Comparison of ENCODE assay signal across 23 mouse cellular contexts in genomic region chr17:14570266-14570775, GRCm38 (mm10).
A peak's percentile ranks its signal among the peaks of the same experiment; 100 is the strongest.
DNase-seq lines count a peak whose midpoint lies in the region; ATAC-seq and TF ChIP-seq lines count a peak whose summit lies in the region.
"Had no signal": no experiment of that assay in that cellular context is flagged by ENCODE, and none has a peak within 500 bp of the region (broad histone marks: within the 10 kb centered on the region; RNA-seq: fewer than 3 reads in every experiment).

No protein-coding gene starts in this region.

- ATAC-seq in heart, embryonic 15.5 days (replicated peaks; ENCODE audit: insufficient number of reproducible peaks, insufficient read depth, low FRiP score, low read depth) = 0 out of 2 replicates have a peak, but pooled peaks have one; percentile 14
- peak; percentile 41; the same call in 1 of the 2 replicates for ATAC-seq in heart, embryonic 16.5 days (replicated peaks; ENCODE audit: extremely low read depth, insufficient read depth, low FRiP score)
- ATAC-seq in lung, postnatal 0 days = no peak
- ATAC-seq: forebrain, postnatal 0 days; inflammation-experienced regulatory T-cells, adult 6 months had no signal

- WGBS in heart, embryonic 15.5 days = 41% methylated on average over 6 of the region's 6 CpGs
- WGBS in heart, embryonic 10.5 days = 67% methylated on average over 6 of the region's 6 CpGs
- WGBS in heart, embryonic 16.5 days = 51% methylated on average over 6 of the region's 6 CpGs
- WGBS in lung, postnatal 0 days = 52% methylated on average over 6 of the region's 6 CpGs

- no peak overlapping the region for H3K4me3 ChIP-seq in heart, embryonic 15.5 days
- H3K4me3 ChIP-seq in heart, embryonic 10.5 days = no peak overlapping the region
- H3K4me3 ChIP-seq in heart, embryonic 16.5 days (ENCODE audit: low read length) = no peak overlapping the region
- no peak overlapping the region for H3K4me3 ChIP-seq in lung, postnatal 0 days (ENCODE audit: low read depth, low read length)
- H3K4me3 ChIP-seq: lung, embryonic 15.5 days had no signal

- no peaks in the 10 kb centered on the region for H3K27me3 ChIP-seq in heart, embryonic 15.5 days
- H3K27me3 ChIP-seq in heart, embryonic 10.5 days (ENCODE audit: insufficient read depth, poor library complexity, severe bottlenecking) = no peaks in the 10 kb centered on the region
- no peaks in the 10 kb centered on the region for H3K27me3 ChIP-seq in heart, embryonic 16.5 days (ENCODE audit: control insufficient read depth, insufficient read depth, low read length)
- no peaks in the 10 kb centered on the region for H3K27me3 ChIP-seq in lung, postnatal 0 days (replicated peaks; ENCODE audit: insufficient read depth, low read length)
- H3K27me3 ChIP-seq: CH12.LX; lung, embryonic 15.5 days had no signal

- H3K4me1 ChIP-seq in heart, embryonic 15.5 days (replicated peaks) = no peaks in the 10 kb centered on the region
- no peaks in the 10 kb centered on the region for H3K4me1 ChIP-seq in heart, embryonic 10.5 days
- no peaks in the 10 kb centered on the region for H3K4me1 ChIP-seq in heart, embryonic 16.5 days (ENCODE audit: control insufficient read depth, insufficient read depth, low read length)
- no peaks in the 10 kb centered on the region for H3K4me1 ChIP-seq in lung, postnatal 0 days (ENCODE audit: insufficient read depth, low read depth, low read length)
- H3K4me1 ChIP-seq: lung, embryonic 15.5 days had no signal

- H3K4me2 ChIP-seq in heart, embryonic 15.5 days = no peak overlapping the region
- no peak overlapping the region for H3K4me2 ChIP-seq in heart, embryonic 16.5 days (ENCODE audit: low read depth, low read length)
- H3K4me2 ChIP-seq in lung, postnatal 0 days (replicated peaks; ENCODE audit: low read depth, low read length) = no peak overlapping the region
- H3K4me2 ChIP-seq: hindbrain, embryonic 14.5 days; lung, embryonic 15.5 days had no signal

- peak; percentile 83 for DNase-seq in heart, adult 11 months
- DNase-seq in heart, postnatal 4 days = no peak
- no peak for DNase-seq in heart, embryonic 10.5 days (ENCODE audit: low spot score)
- peak; percentile 9 for DNase-seq in 3T3-L1 (ENCODE audit: low read depth, low spot score)
- no peak for DNase-seq in layer of hippocampus, adult 18-20 months (ENCODE audit: low spot score in 2 of 2)
- no peak for DNase-seq in lung, postnatal 0 days (ENCODE audit: low spot score)
- DNase-seq: adrenal gland, postnatal 25 days; B cell, adult 2 months; cerebellum, adult 9-11 months; forebrain, postnatal 0 days; gastrocnemius, postnatal 36 days; layer of hippocampus, adult 9-11 months; lung, postnatal 4 days; midbrain, embryonic 14.5 days; spleen, adult 18-20 months had no signal

- H3K36me3 ChIP-seq in heart, embryonic 15.5 days = no peaks in the 10 kb centered on the region
- no peaks in the 10 kb centered on the region for H3K36me3 ChIP-seq in heart, embryonic 10.5 days
- H3K36me3 ChIP-seq in heart, embryonic 16.5 days (ENCODE audit: control insufficient read depth, insufficient read depth) = no peaks in the 10 kb centered on the region
- H3K36me3 ChIP-seq in lung, postnatal 0 days (ENCODE audit: insufficient read depth, low read length) = no peaks in the 10 kb centered on the region
- H3K36me3 ChIP-seq: G1E; lung, embryonic 15.5 days had no signal

- no peak overlapping the region for H3K27ac ChIP-seq in heart, embryonic 15.5 days
- H3K27ac ChIP-seq in heart, embryonic 10.5 days = no peak overlapping the region
- peak overlapping the region; percentile 45; the same call in 1 of the 2 replicates for H3K27ac ChIP-seq in heart, embryonic 16.5 days (ENCODE audit: low read length)
- H3K27ac ChIP-seq in lung, postnatal 0 days (ENCODE audit: low read length) = no peak overlapping the region
- H3K27ac ChIP-seq: hindbrain, embryonic 14.5 days; liver, embryonic 14.5 days; lung, embryonic 15.5 days had no signal

- no peak for TF ChIP-seq CTCF in lung, postnatal 0 days (IDR thresholded peaks at IDR 0.05)

- TF ChIP-seq EP300 in lung, postnatal 0 days (IDR thresholded peaks at IDR 0.05) = no peak

- no peaks in the 10 kb centered on the region for H3K9me3 ChIP-seq in heart, embryonic 15.5 days (replicated peaks)
- H3K9me3 ChIP-seq in heart, embryonic 10.5 days = no peaks in the 10 kb centered on the region
- H3K9me3 ChIP-seq in heart, embryonic 16.5 days (replicated peaks; ENCODE audit: control insufficient read depth, low read length) = no peaks in the 10 kb centered on the region
- H3K9me3 ChIP-seq in lung, postnatal 0 days (ENCODE audit: low read length) = no peaks in the 10 kb centered on the region
- H3K9me3 ChIP-seq: G1E; lung, embryonic 15.5 days had no signal

- no peak overlapping the region for H3K9ac ChIP-seq in heart, embryonic 15.5 days
- no peak overlapping the region for H3K9ac ChIP-seq in heart, embryonic 16.5 days (ENCODE audit: low read length)
- H3K9ac ChIP-seq in lung, postnatal 0 days (replicated peaks; ENCODE audit: low read depth) = no peak overlapping the region
- H3K9ac ChIP-seq: forebrain, postnatal 0 days; hindbrain, embryonic 14.5 days; liver, embryonic 14.5 days; lung, embryonic 15.5 days had no signal

Comparison
In these comparisons a context has a peak if more than half of its experiments do, and no peak if none do; other contexts are left out.
1. DNase-seq: peak in heart, adult 11 months (single experiment) and 3T3-L1 (single experiment); none in heart, postnatal 4 days (single experiment), heart, embryonic 10.5 days (single experiment), layer of hippocampus, adult 18-20 months (0 of 2) and lung, postnatal 0 days (single experiment).